Mouse (Mus musculus) WW6 (cell line): ENCODE data around the gene Olfr1338.
A peak's percentile ranks its signal among the peaks of the same experiment; 100 is the strongest.
"Not testable (repeated sequence)": the region's sequence is repeated elsewhere in the genome, so short reads cannot be mapped to it uniquely, and the experiment has no call there.

Source experiments
- DNase-seq: peaks from one replicate; pipeline ENCODE4 v3.0.0-alpha.2; 2013; ENCODE audit warnings: low read depth, low spot score

The Olfr1338 gene

DNA sequence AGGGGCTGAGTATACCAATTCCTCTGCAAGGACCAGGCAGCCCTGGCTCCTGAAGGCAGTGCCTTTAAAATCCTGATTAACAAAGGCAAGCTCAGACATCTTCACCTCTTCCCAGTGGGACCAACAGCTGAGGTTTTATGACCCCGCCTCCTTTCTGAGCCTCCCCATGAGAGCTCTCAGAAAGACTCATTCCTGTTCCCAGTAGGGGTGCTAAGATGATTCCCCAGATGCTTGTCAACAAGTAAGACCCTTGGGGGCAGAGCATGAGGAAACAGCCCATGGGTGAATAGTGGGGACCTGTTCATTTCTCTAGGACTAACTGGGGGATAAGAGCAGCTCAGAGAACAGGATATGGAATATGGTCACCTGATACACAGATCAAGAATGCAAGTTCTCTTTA lies at the start of gene Olfr1338:
TSS of gene Olfr1338 (minus strand) at position 101 of the 400 bp plus-strand sequence.
- DNase-seq, result no peak

DNA sequence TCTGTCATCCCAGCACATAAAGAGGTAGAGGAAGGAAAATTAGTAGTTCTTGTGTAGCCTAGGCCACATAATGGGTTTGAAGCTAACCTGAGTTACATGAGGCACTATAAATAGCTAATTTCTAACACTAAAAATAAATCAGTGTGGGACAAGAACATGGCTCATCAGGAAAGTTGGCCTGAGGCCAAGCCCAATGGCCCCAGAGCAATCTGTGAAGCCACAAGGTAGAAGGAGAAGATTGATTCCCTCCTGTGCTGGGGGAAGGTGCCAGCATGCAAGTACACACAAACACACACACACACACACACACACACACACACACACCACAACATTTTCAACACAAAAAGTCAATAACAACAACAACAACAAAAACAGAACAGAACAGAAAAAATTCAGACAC lies 34.3 kb upstream of the Olfr1338 start:
- not testable (repeated sequence) for DNase-seq

- no peak for DNase-seq
Measured at GRCm38 (mm10) chr4:118782486-118782885, 23.9 kb upstream of the Olfr1338 start, which contains the start of gene Olfr1337. Olfr1337 (minus strand) TSS chr4:118782586.

DNA sequence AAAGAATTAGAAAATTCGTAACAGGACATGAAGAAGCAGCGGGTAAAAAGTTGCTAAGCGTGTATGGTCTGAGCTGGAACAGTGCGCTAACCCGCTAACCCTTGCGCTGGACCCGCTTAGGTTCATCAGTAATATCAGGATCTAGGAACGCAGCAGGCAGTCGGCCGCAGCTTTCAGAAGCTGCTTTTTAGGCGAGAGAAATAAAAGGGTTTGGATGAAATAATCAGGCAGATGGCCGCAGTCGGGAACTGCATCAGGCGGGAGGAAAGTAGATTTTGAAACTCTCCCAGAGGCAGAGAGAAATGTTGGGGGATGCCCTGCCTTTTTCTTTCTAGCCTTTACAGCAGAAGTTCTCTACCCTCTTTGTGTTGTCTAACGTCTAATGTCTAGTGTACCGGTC lies 16.7 kb downstream of the Olfr1338 start:
- no peak for DNase-seq

DNA sequence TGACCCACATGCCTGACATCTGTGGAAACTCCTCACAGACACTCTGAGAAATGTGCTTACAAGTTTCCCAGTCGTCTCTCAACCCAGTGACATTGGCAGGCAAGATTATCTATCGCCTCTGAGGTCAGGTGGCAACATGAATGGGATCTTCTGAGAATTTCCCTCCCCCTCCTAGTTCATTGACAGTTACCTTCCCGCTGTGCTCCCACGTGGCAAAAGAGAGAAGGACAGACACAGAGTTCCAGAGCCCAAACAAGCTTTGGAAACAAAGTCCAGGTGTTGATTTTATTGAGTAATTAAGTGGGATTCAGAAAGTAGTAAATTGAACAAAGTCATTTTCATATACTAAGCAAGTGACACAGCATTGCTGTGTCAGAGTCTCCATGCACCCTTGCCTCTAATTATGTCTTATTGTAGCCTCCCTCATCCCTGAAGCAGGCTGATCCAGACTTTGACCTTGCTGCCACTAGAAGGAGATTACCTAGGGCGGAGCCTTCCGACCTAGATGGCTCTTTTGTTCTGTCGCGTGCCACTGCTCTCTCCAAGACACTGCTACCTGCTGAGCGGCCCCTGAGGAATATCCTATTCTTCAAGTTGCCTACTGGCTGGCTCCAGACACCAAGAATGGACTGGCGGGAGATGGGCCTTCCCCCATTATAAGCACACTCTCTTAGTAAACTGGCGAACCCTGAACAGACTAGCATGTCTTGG lies 17.4 kb downstream of the Olfr1338 start:
- DNase-seq, result peak; percentile 85

DNA sequence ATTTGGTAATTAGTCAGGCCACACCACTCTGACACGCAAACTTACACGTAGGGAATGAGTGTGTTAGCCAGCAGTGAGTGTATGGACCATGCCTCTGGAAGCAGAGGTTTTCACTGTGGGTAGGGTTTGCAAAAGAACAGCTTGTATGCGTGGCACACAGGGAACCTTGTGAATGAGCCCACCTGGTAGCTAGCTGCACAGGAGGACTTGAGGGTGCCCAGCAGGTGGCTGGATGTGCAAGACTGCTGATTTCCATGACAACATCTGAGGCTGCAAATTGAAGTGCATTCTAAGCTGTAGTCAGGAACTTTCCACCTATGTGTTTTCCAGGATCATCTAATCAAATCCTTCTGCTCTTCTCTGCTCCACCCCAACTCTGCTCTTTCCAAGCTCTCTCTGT lies 19.0 kb downstream of the Olfr1338 start:
- DNase-seq, result no peak

- DNase-seq, result no peak
Measured at GRCm38 (mm10) chr4:118731875-118732274, 26.7 kb downstream of the Olfr1338 start, which contains the start of gene Olfr1339. Olfr1339 (plus strand) TSS chr4:118732175.

DNA sequence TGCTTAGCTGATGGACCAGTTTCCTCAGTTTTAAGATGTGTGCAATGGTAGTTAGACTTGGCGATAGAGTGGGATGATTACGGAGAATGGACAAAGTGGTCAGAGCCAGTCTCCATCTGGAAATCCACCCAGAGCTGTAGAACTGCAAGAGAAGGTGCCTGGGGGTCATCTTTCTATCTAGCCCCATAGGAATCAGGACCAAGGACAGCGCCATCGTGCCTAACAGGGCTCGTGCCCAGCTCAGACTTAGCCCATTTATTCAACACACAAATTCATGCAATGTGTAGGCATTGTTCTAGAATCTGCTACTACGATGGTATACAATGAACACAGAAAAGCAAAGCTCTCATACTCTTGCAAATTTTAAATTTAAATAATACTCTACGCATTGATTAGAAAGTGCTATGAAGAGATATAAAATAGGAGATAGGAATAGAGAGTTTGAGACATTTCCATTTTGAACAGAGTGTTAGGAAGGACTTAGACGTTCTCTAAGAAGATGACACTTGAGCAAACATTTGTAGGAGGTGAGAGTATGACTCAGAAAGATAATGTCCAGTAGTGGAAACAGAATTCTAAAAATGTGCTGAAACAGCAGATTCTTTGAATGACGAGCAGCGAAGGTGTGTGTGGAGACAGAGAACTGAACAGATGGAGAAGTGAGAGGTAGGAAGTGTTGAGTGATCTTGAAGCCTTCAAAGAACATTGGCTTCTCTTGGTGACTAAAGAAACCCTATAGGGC lies 36.6 kb downstream of the Olfr1338 start:
- no peak for DNase-seq

- DNase-seq, result no peak
Measured at GRCm38 (mm10) chr4:118719838-118720237, 38.7 kb downstream of the Olfr1338 start, which contains the start of gene Olfr1340. Olfr1340 (plus strand) TSS chr4:118720138.

DNA sequence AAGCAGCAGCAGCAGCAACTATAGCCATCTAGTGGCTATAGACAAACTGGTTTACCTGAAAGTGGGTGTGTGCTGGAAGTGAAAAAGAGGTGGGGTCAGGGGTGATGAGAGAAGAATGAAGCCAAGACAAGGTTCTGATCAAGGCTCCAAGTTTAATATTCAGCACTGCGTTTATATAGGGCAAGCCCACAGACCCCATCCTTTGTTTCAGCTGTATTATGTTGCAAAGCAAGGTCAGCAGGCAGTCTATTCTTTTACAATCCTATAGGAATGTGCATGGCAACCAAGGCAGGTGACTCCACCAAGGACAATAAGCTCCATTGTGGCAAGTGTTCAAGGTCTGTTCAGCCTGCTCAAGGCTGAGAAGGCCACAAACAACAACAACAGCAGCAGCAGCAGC lies 46.9 kb downstream of the Olfr1338 start:
- no peak for DNase-seq

GRCm38 (mm10) chr4:118708086-118708485 lies 50.5 kb downstream of the Olfr1338 start:
- no peak for DNase-seq

DNA sequence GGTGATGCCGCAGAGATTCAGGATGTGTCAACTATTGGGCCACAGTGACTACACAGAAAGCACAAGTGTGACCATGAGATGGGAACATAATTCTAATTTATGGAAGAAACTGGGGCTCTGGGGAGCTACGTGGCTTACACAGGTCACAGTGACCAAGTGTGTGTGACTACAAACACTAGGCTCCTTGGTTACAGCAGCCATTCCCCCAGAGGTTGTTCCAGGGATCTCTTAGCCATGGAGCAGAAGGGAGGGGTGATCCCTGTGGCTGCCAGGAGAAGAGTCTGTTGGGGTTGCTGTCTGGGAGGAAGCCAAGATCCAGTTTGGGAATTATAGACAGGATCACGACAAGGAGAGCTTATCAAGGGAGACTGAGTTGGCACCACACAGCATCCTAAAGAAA lies 55.3 kb downstream of the Olfr1338 start, which contains the start of gene Olfr1341:
TSS of gene Olfr1341 (plus strand) at position 301 of the 400 bp plus-strand sequence.
- DNase-seq, result no peak
